Mouse (Mus musculus) C2C12 (cell line): Measurements from ENCODE around the gene Adipor2.
A peak's percentile ranks its signal among the peaks of the same experiment; 100 is the strongest.

Source experiments
- CEBPB ChIP-seq: IDR thresholded peaks from one replicate; pipeline ENCODE4 v1.6.1; 2011; ENCODE audit warnings: low read depth, mild to moderate bottlenecking, control low read depth, moderate library complexity
- CTCF ChIP-seq: IDR thresholded peaks from one replicate; pipeline ENCODE4 v1.5.1; 2011; ENCODE audit not compliant: control insufficient read depth, insufficient read depth, insufficient read length
- MYOD1 ChIP-seq: IDR thresholded peaks from one replicate; pipeline ENCODE4 v1.6.1; 2011; ENCODE audit warnings: low read depth; ENCODE audit not compliant: control insufficient read depth, insufficient read length
- USF1 ChIP-seq: IDR thresholded peaks from one replicate; pipeline ENCODE4 v1.6.1; 2011; ENCODE audit warnings: low read depth, mild to moderate bottlenecking, control low read depth, moderate library complexity

- TF ChIP-seq CTCF = peak; percentile 75
- no peak for TF ChIP-seq USF1
- TF ChIP-seq CEBPB = no peak
- TF ChIP-seq MYOD1 = no peak
Measured at GRCm38 (mm10) chr6:119443742-119444645, 26.5 kb upstream of the Adipor2 start.
